Mouse (Mus musculus) inflammation-experienced regulatory T-cells, adult 6 months (primary cell): ENCODE data around the gene Gm20715. TPM values are rescaled to one million over a fixed set of nuclear protein-coding genes. Genes with fewer than 3 reads are reported as not detected.
"Not testable (repeated sequence)": the region's sequence is repeated elsewhere in the genome, so short reads cannot be mapped to it uniquely, and the experiment has no call there.

Experiments
- ATAC-seq: one replicate; pipeline ENCODE4 v1.8.0; 2017
- polyA plus RNA-seq, 3 experiments: library from polyadenylated mRNA; unstranded; fragments of 100-300 nt; shearing (Covaris generic); gene quantifications; one replicate each; pipeline ENCODE4 v1.2.1; 2017

Gm20715 gene
- polyA plus RNA-seq, 3 experiments from 2014 or later, result not detected

GRCm38 (mm10) chr7:6430342-6430741, 20.3 kb downstream of the Gm20715 start:
- ATAC-seq, result peak; percentile 61

GRCm38 (mm10) chr7:6438388-6438787, 28.3 kb downstream of the Gm20715 start, which contains the start of gene Olfr1344:
Gene Olfr1344, plus strand, starts transcription at chr7:6438688.
- ATAC-seq, result no peak

- ATAC-seq, result no peak
Observed at GRCm38 (mm10) chr7:6441173-6441572, 31.1 kb downstream of the Gm20715 start.

GRCm38 (mm10) chr7:6447771-6448170, 37.7 kb downstream of the Gm20715 start:
- no peak for ATAC-seq

GRCm38 (mm10) chr7:6455868-6456267, 45.8 kb downstream of the Gm20715 start, which contains the start of gene Olfr1336:
Gene Olfr1336, plus strand, starts transcription at chr7:6456168.
- no peak for ATAC-seq

- no peak for ATAC-seq
Observed at GRCm38 (mm10) chr7:6456399-6456798, 46.3 kb downstream of the Gm20715 start.

DNA sequence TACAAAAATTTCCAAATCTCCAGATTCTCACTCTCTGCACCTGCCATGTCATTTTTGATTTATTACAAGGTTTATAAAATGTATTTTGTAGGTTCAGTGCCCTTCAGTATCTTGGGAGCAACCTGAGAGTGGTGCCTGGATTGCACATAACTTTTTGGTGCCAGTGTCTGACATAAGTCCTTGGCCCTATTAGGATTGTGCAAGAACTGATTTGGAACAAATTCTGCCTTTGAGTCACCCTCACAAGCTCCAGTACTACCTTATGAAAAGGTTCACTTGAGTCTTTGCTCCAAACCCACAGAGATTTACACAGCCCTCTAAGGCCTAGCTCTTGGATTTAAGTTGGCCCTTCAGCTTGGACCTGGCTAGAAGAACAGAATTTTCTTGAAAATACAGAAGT, 56.9 kb downstream of the Gm20715 start, which contains the start of gene Olfr1346:
Gene Olfr1346, plus strand, starts transcription at position 151 of the 400 bp plus-strand sequence.
- ATAC-seq, result no peak

- ATAC-seq, result not testable (repeated sequence)
Observed at GRCm38 (mm10) chr7:6477633-6478032, 67.6 kb downstream of the Gm20715 start.

DNA sequence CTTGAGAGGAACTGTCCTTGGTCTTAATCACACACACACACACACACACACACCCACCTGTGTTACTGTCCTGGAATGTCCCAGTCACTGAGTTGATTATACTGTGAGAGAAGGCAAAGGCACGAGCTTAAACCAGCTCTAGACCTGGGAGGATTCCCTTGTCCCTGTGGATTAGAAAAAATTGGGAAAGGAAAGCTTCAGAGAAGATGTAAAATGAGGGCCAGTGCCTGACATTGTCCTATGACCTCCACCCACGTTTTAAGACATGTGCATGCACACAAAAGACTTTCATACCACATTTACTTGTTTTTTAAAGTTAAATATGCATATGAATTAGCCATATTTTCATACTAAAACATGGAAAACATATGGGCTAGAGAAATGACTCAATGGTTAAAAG, 76.8 kb downstream of the Gm20715 start, which contains the start of gene Olfr5:
Gene Olfr5, minus strand, starts transcription at position 101 of the 400 bp plus-strand sequence.
- no peak for ATAC-seq

Other genes with a start within 250 kb of the Gm20715 start
- 1 to 10 TPM; 6.3 to 7.5 (median 6.4) TPM for gene Zfp444, start 238.1 kb upstream of the Gm20715 start, polyA plus RNA-seq
- gene Galp, start 213.2 kb upstream of the Gm20715 start, polyA plus RNA-seq, result not detected
- under 1 TPM in 1 of 3 experiments, not detected in 2; 0.85 TPM for gene Zscan5b, start 188.0 kb upstream of the Gm20715 start, polyA plus RNA-seq
- not detected for gene Epp13, start 157.6 kb upstream of the Gm20715 start, polyA plus RNA-seq
- 1 to 10 TPM; 3.3 to 7.6 (median 4.7) TPM for gene Zfp667, start 123.7 kb upstream of the Gm20715 start, polyA plus RNA-seq
- gene Zfp583, start 79.0 kb upstream of the Gm20715 start, polyA plus RNA-seq, result under 1 TPM; 0.39 to 0.92 (median 0.44) TPM
- gene Gm3854, start 66.5 kb upstream of the Gm20715 start, polyA plus RNA-seq, result under 1 TPM in 2 of 3 experiments, not detected in 1; 0.62 to 0.90 TPM
- gene Zfp78, start 47.0 kb upstream of the Gm20715 start, polyA plus RNA-seq, result 1 to 10 TPM; 2.6 to 3.8 (median 3.4) TPM
- 1 to 10 TPM; 3.6 to 5.1 (median 3.8) TPM for gene Zfp28, start 27.0 kb upstream of the Gm20715 start, polyA plus RNA-seq
- gene Smim17, start 11.6 kb upstream of the Gm20715 start, polyA plus RNA-seq, result not detected
- gene Olfr1344, start 28.4 kb downstream of the Gm20715 start, polyA plus RNA-seq, result not detected
- gene Olfr1336, start 45.9 kb downstream of the Gm20715 start, polyA plus RNA-seq, result under 1 TPM in 2 of 3 experiments, not detected in 1; 0.05 to 0.09 TPM
- gene Olfr1346, start 56.8 kb downstream of the Gm20715 start, polyA plus RNA-seq, result under 1 TPM in 1 of 3 experiments, not detected in 2; 0.08 TPM
- not detected for gene Olfr5, start 76.7 kb downstream of the Gm20715 start, polyA plus RNA-seq
- gene Olfr1347, start 89.5 kb downstream of the Gm20715 start, polyA plus RNA-seq, result not detected
- not detected for gene Olfr1348, start 98.5 kb downstream of the Gm20715 start, polyA plus RNA-seq
- under 1 TPM in 1 of 3 experiments, not detected in 2; 0.13 TPM for gene Olfr1349, start 112.7 kb downstream of the Gm20715 start, polyA plus RNA-seq
- gene Olfr1350, start 154.6 kb downstream of the Gm20715 start, polyA plus RNA-seq, result under 1 TPM in 1 of 3 experiments, not detected in 2; 0.35 TPM